Mouse (Mus musculus) liver, embryonic 11.5 days (tissue): ENCODE measurements around the gene Vash1. TPM values are rescaled to one million over a fixed set of nuclear protein-coding genes. Genes with fewer than 3 reads are reported as not detected.
A peak's percentile ranks its signal among the peaks of the same experiment; 100 is the strongest.

Source experiments
- ATAC-seq: fragments of 200-750 bp; cut with Nextera tagmentation; replicated peaks from 2 replicates; pipeline ENCODE4 v1.8.0; 2017; ENCODE audit warnings: moderate number of reproducible peaks, mild to moderate bottlenecking, moderate TSS enrichment, moderate library complexity; ENCODE audit not compliant: low FRiP score
- DNase-seq: peaks from one replicate; pipeline ENCODE4 v3.0.0-alpha.2; 2017; ENCODE audit warnings: low spot score
- H3K27ac ChIP-seq: fragments of 300-500 bp; sonication (generic); 2 replicates; pipeline ENCODE4 v1.5.1; 2014; ENCODE audit warnings: mild to moderate bottlenecking, low read depth, low read length, control low read depth
- H3K27me3 ChIP-seq: fragments of 300-500 bp; sonication (generic); replicated peaks from 2 replicates; pipeline ENCODE4 v1.6.1; 2014; ENCODE audit warnings: low read length, mixed read lengths; ENCODE audit not compliant: control insufficient read depth, insufficient read depth
- H3K36me3 ChIP-seq: fragments of 300-500 bp; sonication (generic); 2 replicates; pipeline ENCODE4 v1.6.1; 2014; ENCODE audit warnings: mild to moderate bottlenecking, low read length, moderate library complexity, mixed read lengths; ENCODE audit not compliant: control insufficient read depth, insufficient read depth
- H3K4me1 ChIP-seq: fragments of 300-500 bp; sonication (generic); replicated peaks from 2 replicates; pipeline ENCODE4 v1.6.1; 2014; ENCODE audit warnings: low read length, mixed read lengths; ENCODE audit not compliant: control insufficient read depth, insufficient read depth
- H3K4me2 ChIP-seq: fragments of 300-500 bp; sonication (generic); 2 replicates; pipeline ENCODE4 v1.6.1; 2014; ENCODE audit warnings: mild to moderate bottlenecking, control low read depth, moderate library complexity
- H3K4me3 ChIP-seq: fragments of 300-500 bp; sonication (generic); 2 replicates; pipeline ENCODE4 v1.5.1; 2014; ENCODE audit warnings: low read depth, low read length, control low read depth
- H3K9ac ChIP-seq: fragments of 300-500 bp; sonication (generic); 2 replicates; pipeline ENCODE4 v1.6.1; 2014; ENCODE audit warnings: low read depth, low read length, control low read depth
- H3K9me3 ChIP-seq: fragments of 300-500 bp; sonication (generic); 2 replicates; pipeline ENCODE4 v1.6.1; 2016; ENCODE audit warnings: low read length, inconsistent platforms, mixed read lengths; ENCODE audit not compliant: control insufficient read depth
- WGBS: fragments of 180-500 bp; shearing (Covaris S2); extraction: QIAGEN DNeasy Blood & Tissue Kit; methylation state at CpG from one replicate; pipeline ENCODE4 v1.1.7; 2014; 5-methylcytosine and 5-hydroxymethylcytosine counted together
- polyA plus RNA-seq: library from polyadenylated mRNA; unstranded; fragments of >200 nt; fragmentation: Nextera tagmentation; extraction: Ambion mirVana; gene quantifications from 2 replicates; pipeline ENCODE4 v1.2.1, GENCODE M21; 2014

Gene Vash1
- 4.7 and 5.6 TPM in 2 replicates for polyA plus RNA-seq

GRCm38 (mm10) chr12:86678591-86679545 lies at the start of gene Vash1:
Gene Vash1 (plus strand): TSS chr12:86678700.
- no peaks in the 10 kb centered on the region for H3K9me3 ChIP-seq
- H3K9ac ChIP-seq, result peak within 1 kb of the TSS; percentile 68
- H3K27me3 ChIP-seq, result peaks cover 6% of the 10 kb centered on the region
- under 1% methylated on average over 94 of the region's 94 CpGs for WGBS
- H3K4me2 ChIP-seq, result peak within 1 kb of the TSS; percentile 100
- H3K4me1 ChIP-seq, result peaks cover 18% of the 10 kb centered on the region
- H3K27ac ChIP-seq, result no peak within 1 kb of the TSS; the same call in none of the 2 replicates
- H3K36me3 ChIP-seq, result no peaks in the 10 kb centered on the region
- ATAC-seq (peak; percentile 57), DNase-seq (peak; percentile 75)
- peak within 1 kb of the TSS; percentile 74 for H3K4me3 ChIP-seq

DNA sequence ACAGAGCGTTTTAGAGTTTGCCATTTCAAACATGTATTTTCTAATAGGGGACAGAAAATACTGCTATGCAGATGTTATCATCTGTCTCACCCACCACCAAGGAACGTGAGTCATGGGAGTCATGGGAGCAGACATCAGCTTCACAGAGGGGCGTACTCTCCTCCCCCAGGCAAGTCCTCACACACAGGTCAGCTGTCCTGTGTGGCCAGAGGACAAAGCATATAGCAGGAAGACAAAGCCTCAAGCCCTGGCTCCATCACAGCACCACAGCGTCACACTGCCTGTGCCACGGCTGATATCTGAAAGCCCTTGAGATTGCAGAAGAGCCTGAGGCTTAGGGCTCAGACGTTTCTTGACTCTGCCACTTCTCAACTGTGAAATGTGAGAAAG lies 49.7 kb upstream of the Vash1 start:
- DNase-seq (no peak), ATAC-seq (no peak)
- Histone ChIP-seq H3K4me2 (no peak overlapping the region), H3K9me3 (no peaks in the 10 kb centered on the region), H3K4me1 (no peaks in the 10 kb centered on the region), H3K9ac (no peak overlapping the region), H3K27ac (no peak overlapping the region), H3K27me3 (no peaks in the 10 kb centered on the region), H3K36me3 (no peaks in the 10 kb centered on the region), H3K4me3 (no peak overlapping the region)
- WGBS, result 58% methylated on average over 6 of the region's 6 CpGs

DNA sequence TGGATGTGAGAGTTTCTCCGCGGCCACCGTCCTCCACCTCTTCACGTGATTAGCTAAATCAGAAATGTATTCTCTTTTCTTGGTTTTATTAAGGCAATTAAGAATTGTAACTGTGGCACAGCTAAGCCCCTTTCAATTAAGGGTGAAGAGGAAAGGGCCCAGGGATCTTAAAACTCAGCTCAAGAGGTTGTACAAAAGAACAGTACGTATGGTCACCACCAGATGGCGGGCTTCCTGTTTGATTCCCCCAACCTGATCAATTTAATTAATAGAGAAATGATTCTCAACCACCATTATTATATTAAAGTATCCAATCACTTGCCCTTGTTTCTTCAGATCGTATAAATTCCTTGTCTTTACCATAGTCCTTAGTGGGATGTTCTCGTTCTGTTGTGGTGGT lies 36.7 kb upstream of the Vash1 start:
- ATAC-seq, result no peak
- Histone ChIP-seq H3K4me1 (no peaks in the 10 kb centered on the region), H3K4me3 (no peak overlapping the region), H3K36me3 (no peaks in the 10 kb centered on the region), H3K9ac (no peak overlapping the region), H3K9me3 (no peaks in the 10 kb centered on the region), H3K27ac (no peak overlapping the region), H3K27me3 (no peaks in the 10 kb centered on the region), H3K4me2 (no peak overlapping the region)
- WGBS, result 44% methylated on average over 8 of the region's 8 CpGs
- no peak for DNase-seq

- DNase-seq (no peak), ATAC-seq (no peak)
- Histone ChIP-seq H3K27ac (no peak overlapping the region), H3K27me3 (no peaks in the 10 kb centered on the region), H3K9ac (no peak overlapping the region), H3K36me3 (no peaks in the 10 kb centered on the region), H3K4me3 (no peak overlapping the region), H3K4me2 (no peak overlapping the region), H3K4me1 (no peaks in the 10 kb centered on the region), H3K9me3 (no peaks in the 10 kb centered on the region)
- WGBS, result 75% methylated on average over 17 of the region's 17 CpGs
These were observed 33.8 kb upstream of the Vash1 start for GRCm38 (mm10) chr12:86644512-86645273.

DNA sequence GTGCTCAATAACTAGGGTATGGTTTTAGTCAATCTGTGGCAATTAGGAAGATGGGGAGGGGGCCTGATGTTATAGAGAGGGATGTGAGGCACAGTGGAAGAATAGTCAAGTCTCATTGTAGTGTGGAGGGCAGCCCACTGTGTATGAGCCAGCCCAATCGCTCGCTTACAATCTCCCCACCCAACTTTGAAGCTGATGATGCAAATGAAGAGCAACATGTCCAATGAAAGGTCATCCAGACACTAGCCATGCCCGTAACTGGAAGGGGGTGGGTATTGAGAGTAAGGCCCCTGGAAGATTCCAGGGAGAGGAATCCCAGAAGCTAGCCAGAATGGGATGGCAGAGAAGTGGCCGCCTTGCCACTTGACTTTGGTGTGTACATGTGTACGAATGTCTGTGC lies 33.0 kb upstream of the Vash1 start:
- H3K9me3 ChIP-seq, result no peaks in the 10 kb centered on the region
- H3K4me3 ChIP-seq, result no peak overlapping the region
- no peak for DNase-seq
- no peaks in the 10 kb centered on the region for H3K4me1 ChIP-seq
- H3K27me3 ChIP-seq, result no peaks in the 10 kb centered on the region
- no peak overlapping the region for H3K27ac ChIP-seq
- 79% methylated on average over 5 of the region's 5 CpGs for WGBS
- H3K36me3 ChIP-seq, result no peaks in the 10 kb centered on the region
- no peak overlapping the region for H3K9ac ChIP-seq
- no peak for ATAC-seq
- no peak overlapping the region for H3K4me2 ChIP-seq

DNA sequence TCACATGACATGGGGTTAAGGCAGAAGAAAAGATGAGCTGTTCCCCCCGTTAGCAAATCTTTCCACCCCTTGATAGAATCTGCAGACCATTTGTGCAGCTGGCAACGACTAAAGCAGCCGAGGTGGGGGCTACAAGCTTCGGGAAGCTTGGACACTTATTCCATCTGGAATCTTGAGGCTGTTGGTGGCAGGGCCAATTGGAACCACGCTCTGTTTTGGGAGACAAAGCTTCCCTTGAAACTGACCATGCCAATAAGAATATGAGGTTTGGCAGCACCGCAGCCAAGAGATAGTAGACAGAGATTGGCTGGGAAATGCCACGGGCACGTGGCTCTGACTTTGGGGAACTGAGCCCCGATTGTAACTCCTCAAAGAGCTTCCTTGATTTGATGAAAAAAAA lies 31.7 kb upstream of the Vash1 start:
- no peak overlapping the region for H3K4me2 ChIP-seq
- WGBS, result 68% methylated on average over 9 of the region's 9 CpGs
- no peak overlapping the region for H3K4me3 ChIP-seq
- H3K9ac ChIP-seq, result no peak overlapping the region
- H3K27ac ChIP-seq, result no peak overlapping the region
- H3K9me3 ChIP-seq, result no peaks in the 10 kb centered on the region
- H3K36me3 ChIP-seq, result no peaks in the 10 kb centered on the region
- no peak for DNase-seq
- ATAC-seq, result no peak
- no peaks in the 10 kb centered on the region for H3K27me3 ChIP-seq
- no peaks in the 10 kb centered on the region for H3K4me1 ChIP-seq

DNA sequence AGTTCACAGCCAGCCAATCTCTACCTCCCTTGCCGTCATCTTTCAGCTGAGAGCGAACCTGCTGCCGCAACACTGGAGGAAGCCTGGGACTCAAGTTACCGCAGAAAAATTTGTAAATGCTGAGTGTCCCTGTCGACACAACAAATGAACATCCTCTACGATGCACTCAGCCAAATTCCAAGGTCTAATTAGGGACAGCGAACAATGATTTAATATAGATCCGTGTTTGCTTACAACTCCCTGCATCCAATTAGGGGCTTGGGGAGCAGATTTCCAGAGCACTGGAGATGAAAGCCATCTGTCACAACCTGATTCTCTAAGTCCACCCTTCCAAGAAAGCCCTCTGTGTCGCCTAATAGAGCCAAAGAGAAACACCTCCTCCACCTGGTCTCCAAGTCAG lies 31.2 kb upstream of the Vash1 start:
- no peaks in the 10 kb centered on the region for H3K9me3 ChIP-seq
- no peak overlapping the region for H3K27ac ChIP-seq
- no peaks in the 10 kb centered on the region for H3K27me3 ChIP-seq
- H3K36me3 ChIP-seq, result no peaks in the 10 kb centered on the region
- H3K4me2 ChIP-seq, result no peak overlapping the region
- no peak for DNase-seq
- no peak overlapping the region for H3K9ac ChIP-seq
- H3K4me3 ChIP-seq, result no peak overlapping the region
- H3K4me1 ChIP-seq, result no peaks in the 10 kb centered on the region
- 63% methylated on average over 9 of the region's 9 CpGs for WGBS
- no peak for ATAC-seq

DNA sequence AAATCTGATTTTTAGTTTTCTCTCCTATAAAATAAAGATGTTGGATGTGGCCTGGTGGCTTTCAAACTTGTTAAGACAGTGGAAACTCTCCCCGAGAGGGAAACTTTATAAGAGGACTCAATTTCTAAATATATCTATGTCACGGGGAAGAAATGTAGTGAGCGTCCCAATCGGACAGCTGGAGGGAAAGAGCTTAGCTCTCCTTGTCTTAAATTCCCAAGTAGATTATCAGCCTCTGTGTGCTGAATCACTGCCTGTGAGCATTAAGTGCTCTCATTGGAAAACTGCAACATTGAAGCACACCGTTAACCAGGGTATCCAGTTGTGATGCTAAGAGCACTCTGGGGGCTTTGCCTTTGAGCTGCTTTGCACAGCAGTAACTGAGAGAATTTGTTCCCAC lies 30.8 kb upstream of the Vash1 start:
- H3K4me1 ChIP-seq, result no peaks in the 10 kb centered on the region
- H3K36me3 ChIP-seq, result no peaks in the 10 kb centered on the region
- H3K9me3 ChIP-seq, result no peaks in the 10 kb centered on the region
- H3K27me3 ChIP-seq, result no peaks in the 10 kb centered on the region
- no peak for ATAC-seq
- H3K9ac ChIP-seq, result no peak overlapping the region
- no peak overlapping the region for H3K4me2 ChIP-seq
- no peak overlapping the region for H3K4me3 ChIP-seq
- DNase-seq, result no peak
- WGBS, result 84% methylated on average over 5 of the region's 5 CpGs
- no peak overlapping the region for H3K27ac ChIP-seq
